Mouse (Mus musculus): ENCODE data around the gene Tnfsf15.
A peak's percentile ranks its signal among the peaks of the same experiment; 100 is the strongest.

Gene Tnfsf15

GRCm38 (mm10) chr4:63744693-63745171 lies at the start of gene Tnfsf15:
Tnfsf15 (minus strand) TSS chr4:63745113.
- no peak for DNase-seq

GRCm38 (mm10) chr4:63792328-63792727 lies 47.4 kb upstream of the Tnfsf15 start:
- no peak for DNase-seq

- DNase-seq, result no peak
These were observed 40.6 kb upstream of the Tnfsf15 start for GRCm38 (mm10) chr4:63785466-63785865.

- DNase-seq, result no peak
These were observed 38.9 kb upstream of the Tnfsf15 start for GRCm38 (mm10) chr4:63783826-63784225.

GRCm38 (mm10) chr4:63782970-63783613 lies 38.2 kb upstream of the Tnfsf15 start:
- no peak for DNase-seq

GRCm38 (mm10) chr4:63777223-63777622 lies 32.3 kb upstream of the Tnfsf15 start:
- no peak for DNase-seq

GRCm38 (mm10) chr4:63773306-63774090 lies 28.6 kb upstream of the Tnfsf15 start:
- no peak for DNase-seq

GRCm38 (mm10) chr4:63772514-63772913 lies 27.6 kb upstream of the Tnfsf15 start:
- no peak for DNase-seq

- DNase-seq, result no peak
These were observed 26.4 kb upstream of the Tnfsf15 start for GRCm38 (mm10) chr4:63771291-63771690.

- no peak for DNase-seq
These were observed 24.2 kb upstream of the Tnfsf15 start for GRCm38 (mm10) chr4:63769161-63769560.

- DNase-seq, result no peak
These were observed 20.1 kb upstream of the Tnfsf15 start for GRCm38 (mm10) chr4:63765050-63765449.

GRCm38 (mm10) chr4:63759931-63760330 lies 15.0 kb upstream of the Tnfsf15 start:
- DNase-seq, result no peak

- DNase-seq, result no peak
These were observed 12.7 kb upstream of the Tnfsf15 start for GRCm38 (mm10) chr4:63757527-63758154.

GRCm38 (mm10) chr4:63756072-63756471 lies 11.2 kb upstream of the Tnfsf15 start:
- no peak for DNase-seq

- no peak for DNase-seq
These were observed 9.6 kb upstream of the Tnfsf15 start for GRCm38 (mm10) chr4:63754467-63755020.

- DNase-seq, result no peak
These were observed 8.9 kb upstream of the Tnfsf15 start for GRCm38 (mm10) chr4:63753855-63754254.

- DNase-seq, result peak; percentile 10
These were observed 8.0 kb upstream of the Tnfsf15 start for GRCm38 (mm10) chr4:63752687-63753523.

- DNase-seq, result no peak
These were observed 3.3 kb upstream of the Tnfsf15 start for GRCm38 (mm10) chr4:63748061-63748730.

GRCm38 (mm10) chr4:63745271-63745670 lies 358 bp upstream of the Tnfsf15 start:
- no peak for DNase-seq

- no peak for DNase-seq
These were observed 1.3 kb downstream of the Tnfsf15 start for GRCm38 (mm10) chr4:63743660-63744059.

- no peak for DNase-seq
These were observed 2.0 kb downstream of the Tnfsf15 start for GRCm38 (mm10) chr4:63742763-63743371.

All from thymus, postnatal 14 days (tissue).